Mouse (Mus musculus) gastrocnemius, adult 18-20 months (tissue): Measurements from ENCODE around the gene Rragd. TPM values are rescaled to one million over a fixed set of nuclear protein-coding genes. Genes with fewer than 3 reads are reported as not detected.

Experiments used
- DNase-seq: peaks from one replicate; pipeline ENCODE4 v3.0.0; 2021; ENCODE audit warnings: low spot score
- total RNA-seq, 2 experiments: library from RNA; stranded (reverse); gene quantifications; 2 replicates each; pipeline ENCODE4 v1.2.3; 2021

Rragd gene
- total RNA-seq, 2 experiments from 2014 or later: 174 to 189 TPM

GRCm38 (mm10) chr4:33032045-33032444 lies 49.2 kb downstream of the Rragd start:
- DNase-seq: no peak

- DNase-seq: no peak
These were observed 50.7 kb downstream of the Rragd start for GRCm38 (mm10) chr4:33033515-33033914.

- DNase-seq: no peak
These were observed 57.0 kb downstream of the Rragd start for GRCm38 (mm10) chr4:33039826-33040225.

- no peak for DNase-seq
These were observed 66.8 kb downstream of the Rragd start for GRCm38 (mm10) chr4:33049601-33050000.

GRCm38 (mm10) chr4:33052055-33052454 lies 69.2 kb downstream of the Rragd start:
- DNase-seq: no peak

- no peak for DNase-seq
These were observed 69.8 kb downstream of the Rragd start for GRCm38 (mm10) chr4:33052650-33053049.

- no peak for DNase-seq
These were observed 71.6 kb downstream of the Rragd start for GRCm38 (mm10) chr4:33054426-33054825.

- DNase-seq: peak; percentile 37
These were observed 73.5 kb downstream of the Rragd start for GRCm38 (mm10) chr4:33056317-33056716.

- DNase-seq: peak; percentile 91
These were observed 75.3 kb downstream of the Rragd start for GRCm38 (mm10) chr4:33057890-33058687.

- DNase-seq: no peak
These were observed 78.3 kb downstream of the Rragd start for GRCm38 (mm10) chr4:33061158-33061557.

- peak; percentile 44 for DNase-seq
These were observed 80.1 kb downstream of the Rragd start, which contains the start of gene Gabrr2 for GRCm38 (mm10) chr4:33062981-33063380. Gene Gabrr2, plus strand, starts transcription at chr4:33062999.

GRCm38 (mm10) chr4:33064986-33065385 lies 82.1 kb downstream of the Rragd start:
- DNase-seq: no peak

- no peak for DNase-seq
These were observed 83.6 kb downstream of the Rragd start for GRCm38 (mm10) chr4:33066223-33066960.

GRCm38 (mm10) chr4:33067331-33067730 lies 84.5 kb downstream of the Rragd start:
- no peak for DNase-seq

GRCm38 (mm10) chr4:33067826-33068225 lies 85.0 kb downstream of the Rragd start:
- DNase-seq: no peak

- DNase-seq: no peak
These were observed 86.1 kb downstream of the Rragd start for GRCm38 (mm10) chr4:33068894-33069293.

- DNase-seq: no peak
These were observed 87.5 kb downstream of the Rragd start for GRCm38 (mm10) chr4:33070326-33070725.

GRCm38 (mm10) chr4:33071337-33071736 lies 88.5 kb downstream of the Rragd start:
- no peak for DNase-seq
